Mouse (Mus musculus): ENCODE results near the gene Zscan10. TPM values are rescaled to one million over a fixed set of nuclear protein-coding genes. Genes with fewer than 3 reads are reported as not detected.

The Zscan10 gene
- polyA plus RNA-seq, 1 experiment from 2014 or later, result not detected

DNA sequence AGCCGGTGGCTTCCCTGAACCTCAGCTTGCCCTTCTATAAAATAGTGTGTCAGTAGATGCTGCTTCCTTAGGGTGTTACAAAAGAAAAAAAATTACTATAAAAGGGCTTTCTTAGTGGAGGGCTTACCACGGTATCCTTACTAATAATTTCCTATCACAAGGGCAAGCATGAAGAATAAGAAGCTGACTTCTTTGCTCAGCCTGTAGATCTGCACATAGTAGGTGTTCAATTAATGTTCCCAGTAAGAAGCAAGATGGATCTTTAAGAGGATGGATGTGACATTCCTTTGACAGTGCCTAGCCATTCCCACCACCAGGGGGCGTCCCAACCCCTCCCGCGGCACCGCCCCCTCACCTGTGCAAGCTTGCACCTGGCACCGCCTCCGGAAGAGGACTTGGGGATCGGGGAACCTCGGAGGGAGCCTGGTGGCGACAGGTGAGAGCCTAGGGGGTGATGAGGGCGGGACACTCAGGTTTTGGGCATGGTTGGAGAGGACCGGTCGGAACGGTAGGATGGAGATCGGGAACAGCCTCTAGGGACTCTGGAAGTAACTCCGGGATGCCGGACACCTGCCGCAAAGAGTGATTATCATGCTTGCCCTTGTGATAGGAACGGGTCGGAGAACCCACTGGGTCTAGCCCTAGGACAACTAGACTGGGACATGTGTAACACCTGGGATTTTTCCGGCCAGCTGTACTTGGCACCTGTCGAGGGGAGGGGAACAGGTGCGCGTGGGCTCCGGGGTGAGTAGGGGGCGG, 59.6 kb downstream of the Zscan10 start, which contains the start of gene Bicdl2:
Gene Bicdl2, plus strand, starts transcription at position 390 of the 759 bp plus-strand sequence.
- no peak for DNase-seq (ENCODE audit: low read depth, low spot score)
- in situ Hi-C loops (cut with MboI; ENCODE audit: low pct_unique_long_range_greater_than_20kb), result loop anchor here (5.0 kb wide), 1 partner anchor 42 kb away; no protein-coding TSS in a partner anchor
- TF ChIP-seq CTCF (IDR thresholded peaks at IDR 0.05), result no peak
- no peak for ATAC-seq
- CTCF ChIA-PET, result interaction anchor here (0.9 to 3.4 kb wide), 11 partner anchors 8 to 100 kb away, joined by 3 to 12 read pairs (median 3); no protein-coding TSS in a partner anchor
- H3K27me3 ChIP-seq, result no peaks in the 10 kb centered on the region
- POLR2A ChIA-PET, result interaction anchor here (0.7 kb wide), 1 partner anchor 12 kb away, joined by 3 read pairs; no protein-coding TSS in a partner anchor

Other genes starting within 250 kb of the Zscan10 start
- gene Vmn2r116, start 216.3 kb upstream of the Zscan10 start, polyA plus RNA-seq (2021), result not detected
- gene Vmn2r117, start 121.2 kb upstream of the Zscan10 start, polyA plus RNA-seq (2021), result not detected
- gene Zfp213, start 36.6 kb upstream of the Zscan10 start, polyA plus RNA-seq (2021), result 8.6 TPM
- 6.8 TPM for gene Zfp13, start 1.4 kb upstream of the Zscan10 start, polyA plus RNA-seq (2021)
- gene Mmp25, start 44.4 kb downstream of the Zscan10 start, polyA plus RNA-seq (2021), result not detected
- gene Bicdl2, start 59.6 kb downstream of the Zscan10 start, polyA plus RNA-seq (2021), result 0.22 TPM
- 261 TPM for gene Hcfc1r1, start 72.7 kb downstream of the Zscan10 start, polyA plus RNA-seq (2021)
- 32.9 TPM for gene Thoc6, start 73.0 kb downstream of the Zscan10 start, polyA plus RNA-seq (2021)
- 421 TPM for gene Tnfrsf12a, start 76.6 kb downstream of the Zscan10 start, polyA plus RNA-seq (2021)
- gene Cldn6, start 78.4 kb downstream of the Zscan10 start, polyA plus RNA-seq (2021), result not detected
- 0.05 TPM for gene Cldn9, start 83.2 kb downstream of the Zscan10 start, polyA plus RNA-seq (2021)
- gene 1520401A03Rik, start 121.9 kb downstream of the Zscan10 start, polyA plus RNA-seq (2021), result not detected
- gene Pkmyt1, start 125.5 kb downstream of the Zscan10 start, polyA plus RNA-seq (2021), result 13.3 TPM
- 7.3 TPM for gene Paqr4, start 140.0 kb downstream of the Zscan10 start, polyA plus RNA-seq (2021)
- gene Kremen2, start 145.0 kb downstream of the Zscan10 start, polyA plus RNA-seq (2021), result not detected
- gene Flywch1, start 170.7 kb downstream of the Zscan10 start, polyA plus RNA-seq (2021), result 96.0 TPM
- gene Flywch2, start 185.2 kb downstream of the Zscan10 start, polyA plus RNA-seq (2021), result 7.9 TPM
- 314 TPM for gene Srrm2, start 189.7 kb downstream of the Zscan10 start, polyA plus RNA-seq (2021)
- gene Elob, start 228.3 kb downstream of the Zscan10 start, polyA plus RNA-seq (2021), result 610 TPM
- gene Prss33, start 235.2 kb downstream of the Zscan10 start, polyA plus RNA-seq (2021), result not detected
- 0.45 TPM for gene Prss32, start 243.0 kb downstream of the Zscan10 start, polyA plus RNA-seq (2021)
- gene Prss41, start 243.3 kb downstream of the Zscan10 start, polyA plus RNA-seq (2021), result 0.35 TPM